Mouse (Mus musculus): Measurements from ENCODE around the gene Nrg3.

GRCm38 (mm10) chr14:39129766-39130165 lies 343.1 kb downstream of the Nrg3 start:
- TF ChIP-seq POLR2A (IDR thresholded peaks at IDR 0.05; ENCODE audit: low read depth, low read length), result no peak
- TF ChIP-seq CTCF (conservative IDR thresholded peaks at IDR 0.05; ENCODE audit: insufficient read depth, insufficient read length, low read depth, low read length), result no peak

All from kidney, adult 2 months (tissue).